Mouse (Mus musculus): ENCODE measurements around the gene Slc4a4.

GRCm38 (mm10) chr5:89280312-89280863, 393.8 kb downstream of the Slc4a4 start:
- no peak for TF ChIP-seq CTCF (IDR thresholded peaks at IDR 0.05; ENCODE audit: control insufficient read depth, insufficient read depth, low read length)
- no peak for TF ChIP-seq POLR2A (IDR thresholded peaks at IDR 0.05; ENCODE audit: borderline replicate concordance, control insufficient read depth, low read depth, low read length)
